Mouse (Mus musculus): Measurements from ENCODE around the gene Cse1l. TPM values are rescaled to one million over a fixed set of nuclear protein-coding genes. Genes with fewer than 3 reads are reported as not detected.

The Cse1l gene
- polyA plus RNA-seq, 1 experiment from 2014 or later, result 107 TPM

DNA sequence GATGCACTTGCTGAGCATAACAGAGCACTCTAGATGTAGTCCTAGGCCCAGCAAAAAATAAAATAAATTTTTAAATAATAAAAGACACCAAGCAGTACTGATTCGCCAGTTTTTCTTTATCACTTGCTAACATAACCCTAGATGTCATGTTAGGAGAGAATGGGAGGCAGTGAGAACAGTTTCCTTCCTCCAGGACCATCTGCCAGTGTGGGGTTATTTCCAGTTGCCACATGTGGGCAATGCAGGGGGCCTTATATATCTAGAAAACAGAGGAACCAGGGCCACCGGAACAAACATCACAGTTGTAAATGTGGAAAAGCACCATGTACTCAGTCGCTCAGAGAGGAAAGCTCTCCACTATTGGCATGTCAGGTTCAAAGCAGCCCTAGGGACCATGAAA, 71.7 kb downstream of the Cse1l start:
- no peaks in the 10 kb centered on the region for H3K36me3 ChIP-seq (ENCODE audit: control insufficient read depth, insufficient read depth)
- H3K9ac ChIP-seq (replicated peaks; ENCODE audit: low read depth, low read length), result no peak overlapping the region
- H3K4me2 ChIP-seq (ENCODE audit: low read length), result no peak overlapping the region
- H3K9me3 ChIP-seq (ENCODE audit: control insufficient read depth, low read length), result no peaks in the 10 kb centered on the region
- no peak overlapping the region for H3K4me3 ChIP-seq (replicated peaks; ENCODE audit: low read length)
- H3K27ac ChIP-seq (ENCODE audit: low read length), result no peak overlapping the region
- ATAC-seq, result no peak
- H3K27me3 ChIP-seq (replicated peaks; ENCODE audit: control insufficient read depth, insufficient read depth, low read length), result no peaks in the 10 kb centered on the region
- H3K4me1 ChIP-seq (replicated peaks; ENCODE audit: control insufficient read depth, insufficient read depth, low read length), result peaks cover 11% of the 10 kb centered on the region
- 84% methylated on average over 3 of the region's 3 CpGs for WGBS

DNA sequence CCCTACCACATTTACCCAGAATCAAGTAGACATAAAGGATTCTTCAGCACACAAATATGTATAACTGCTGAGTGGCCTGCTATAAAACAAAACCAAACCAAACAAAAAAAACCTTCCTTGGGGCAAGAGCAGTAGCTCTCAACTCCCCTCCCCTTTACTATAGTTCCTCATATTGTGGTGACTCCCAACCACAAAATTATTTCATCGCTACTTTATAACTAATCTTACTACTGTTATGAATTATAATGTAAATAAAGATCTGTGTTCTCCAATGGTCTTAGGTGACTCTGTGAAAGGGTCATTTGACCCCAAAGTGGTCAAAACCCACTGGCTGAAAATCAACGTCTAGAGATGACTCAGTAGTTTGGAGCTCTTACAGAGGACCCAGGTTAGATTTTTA, 74.3 kb downstream of the Cse1l start:
- no peaks in the 10 kb centered on the region for H3K27me3 ChIP-seq (replicated peaks; ENCODE audit: control insufficient read depth, insufficient read depth, low read length)
- H3K36me3 ChIP-seq (ENCODE audit: control insufficient read depth, insufficient read depth), result no peaks in the 10 kb centered on the region
- H3K9ac ChIP-seq (replicated peaks; ENCODE audit: low read depth, low read length), result no peak overlapping the region
- no peak overlapping the region for H3K27ac ChIP-seq (ENCODE audit: low read length)
- H3K4me1 ChIP-seq (replicated peaks; ENCODE audit: control insufficient read depth, insufficient read depth, low read length), result peaks cover 7% of the 10 kb centered on the region
- H3K4me2 ChIP-seq (ENCODE audit: low read length), result no peak overlapping the region
- H3K4me3 ChIP-seq (replicated peaks; ENCODE audit: low read length), result no peak overlapping the region
- 92% methylated on average over 2 of the region's 2 CpGs for WGBS
- ATAC-seq, result no peak
- H3K9me3 ChIP-seq (ENCODE audit: control insufficient read depth, low read length), result no peaks in the 10 kb centered on the region

DNA sequence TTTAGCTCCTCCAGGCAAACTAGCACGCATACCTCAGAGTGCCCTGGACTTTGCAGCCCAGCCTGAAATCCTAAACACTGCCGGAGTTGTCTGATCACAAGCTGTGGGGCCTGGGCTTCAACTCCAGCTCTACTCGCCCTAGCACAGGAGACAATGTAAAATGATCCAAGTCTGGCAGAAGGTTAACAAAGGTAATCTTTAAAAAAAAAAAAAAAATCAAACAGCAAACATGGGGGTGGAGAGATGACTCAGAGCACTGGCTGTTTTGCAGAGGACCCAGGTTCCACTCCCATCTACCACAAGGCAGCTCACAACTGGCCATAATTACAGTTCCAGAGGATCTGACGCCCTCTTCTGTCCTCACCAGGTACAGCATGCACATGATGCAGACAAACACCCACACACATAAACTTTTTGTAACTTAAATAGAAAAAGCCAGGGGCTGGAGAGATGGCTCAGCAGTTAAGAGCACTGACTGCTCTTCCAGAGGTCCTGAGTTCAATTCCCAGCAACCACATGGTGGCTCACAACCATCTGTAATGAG, 77.6 kb downstream of the Cse1l start:
- no peak overlapping the region for H3K4me3 ChIP-seq (replicated peaks; ENCODE audit: low read length)
- WGBS, result 83% methylated on average over 4 of the region's 4 CpGs
- no peak overlapping the region for H3K27ac ChIP-seq (ENCODE audit: low read length)
- no peaks in the 10 kb centered on the region for H3K27me3 ChIP-seq (replicated peaks; ENCODE audit: control insufficient read depth, insufficient read depth, low read length)
- H3K4me2 ChIP-seq (ENCODE audit: low read length), result no peak overlapping the region
- H3K4me1 ChIP-seq (replicated peaks; ENCODE audit: control insufficient read depth, insufficient read depth, low read length), result no peaks in the 10 kb centered on the region
- ATAC-seq, result no peak
- no peaks in the 10 kb centered on the region for H3K9me3 ChIP-seq (ENCODE audit: control insufficient read depth, low read length)
- H3K36me3 ChIP-seq (ENCODE audit: control insufficient read depth, insufficient read depth), result no peaks in the 10 kb centered on the region
- no peak overlapping the region for H3K9ac ChIP-seq (replicated peaks; ENCODE audit: low read depth, low read length)

DNA sequence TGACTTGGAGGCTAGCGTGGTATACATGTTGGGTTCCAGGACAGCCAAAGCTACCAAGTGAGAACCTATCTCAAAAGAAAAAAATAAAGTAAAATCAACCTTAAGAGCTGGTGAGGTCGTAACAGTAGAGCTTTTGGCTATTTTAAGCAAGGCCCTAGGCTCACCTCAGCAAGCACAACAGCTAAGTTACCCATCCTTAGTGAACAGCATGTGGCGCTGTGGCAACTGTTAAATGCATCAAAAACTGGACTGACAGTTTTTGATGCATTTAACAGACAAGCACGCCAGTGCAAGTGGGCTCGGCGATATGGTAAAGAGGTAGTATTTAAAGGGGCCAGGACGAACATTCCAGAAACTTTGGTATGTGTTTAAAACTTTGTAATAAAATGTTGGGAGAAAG, 85.0 kb downstream of the Cse1l start:
- no peak for ATAC-seq
- no peak overlapping the region for H3K4me3 ChIP-seq (replicated peaks; ENCODE audit: low read length)
- no peaks in the 10 kb centered on the region for H3K9me3 ChIP-seq (ENCODE audit: control insufficient read depth, low read length)
- H3K4me2 ChIP-seq (ENCODE audit: low read length), result no peak overlapping the region
- H3K36me3 ChIP-seq (ENCODE audit: control insufficient read depth, insufficient read depth), result no peaks in the 10 kb centered on the region
- 83% methylated on average over 7 of the region's 7 CpGs for WGBS
- peaks cover 26% of the 10 kb centered on the region for H3K4me1 ChIP-seq (replicated peaks; ENCODE audit: control insufficient read depth, insufficient read depth, low read length)
- H3K27me3 ChIP-seq (replicated peaks; ENCODE audit: control insufficient read depth, insufficient read depth, low read length), result no peaks in the 10 kb centered on the region
- H3K9ac ChIP-seq (replicated peaks; ENCODE audit: low read depth, low read length), result no peak overlapping the region
- no peak overlapping the region for H3K27ac ChIP-seq (ENCODE audit: low read length)

DNA sequence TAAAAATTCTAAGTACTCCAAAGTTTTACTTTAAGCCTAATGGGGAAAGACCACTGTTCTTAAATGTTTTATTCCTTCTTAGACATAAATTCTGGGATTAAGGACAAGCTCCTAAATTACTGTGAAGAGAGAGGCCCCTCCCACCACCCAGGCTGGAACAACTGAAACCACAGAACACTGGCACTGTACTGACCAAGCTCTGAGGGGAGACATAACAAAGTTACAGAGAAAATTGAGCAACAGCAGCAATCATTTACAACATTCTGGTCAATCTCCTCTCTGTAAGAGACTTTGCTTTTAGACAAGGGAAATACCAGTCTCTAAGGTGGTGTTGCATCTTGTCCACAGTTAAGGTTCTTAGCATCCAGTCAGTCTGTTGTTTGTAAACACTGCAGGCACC, 86.1 kb downstream of the Cse1l start:
- H3K27ac ChIP-seq (ENCODE audit: low read length), result no peak overlapping the region
- no peaks in the 10 kb centered on the region for H3K9me3 ChIP-seq (ENCODE audit: control insufficient read depth, low read length)
- H3K27me3 ChIP-seq (replicated peaks; ENCODE audit: control insufficient read depth, insufficient read depth, low read length), result no peaks in the 10 kb centered on the region
- no peak overlapping the region for H3K4me2 ChIP-seq (ENCODE audit: low read length)
- H3K36me3 ChIP-seq (ENCODE audit: control insufficient read depth, insufficient read depth), result no peaks in the 10 kb centered on the region
- no peak overlapping the region for H3K4me3 ChIP-seq (replicated peaks; ENCODE audit: low read length)
- H3K9ac ChIP-seq (replicated peaks; ENCODE audit: low read depth, low read length), result no peak overlapping the region
- H3K4me1 ChIP-seq (replicated peaks; ENCODE audit: control insufficient read depth, insufficient read depth, low read length), result peaks cover 29% of the 10 kb centered on the region
- no peak for ATAC-seq

DNA sequence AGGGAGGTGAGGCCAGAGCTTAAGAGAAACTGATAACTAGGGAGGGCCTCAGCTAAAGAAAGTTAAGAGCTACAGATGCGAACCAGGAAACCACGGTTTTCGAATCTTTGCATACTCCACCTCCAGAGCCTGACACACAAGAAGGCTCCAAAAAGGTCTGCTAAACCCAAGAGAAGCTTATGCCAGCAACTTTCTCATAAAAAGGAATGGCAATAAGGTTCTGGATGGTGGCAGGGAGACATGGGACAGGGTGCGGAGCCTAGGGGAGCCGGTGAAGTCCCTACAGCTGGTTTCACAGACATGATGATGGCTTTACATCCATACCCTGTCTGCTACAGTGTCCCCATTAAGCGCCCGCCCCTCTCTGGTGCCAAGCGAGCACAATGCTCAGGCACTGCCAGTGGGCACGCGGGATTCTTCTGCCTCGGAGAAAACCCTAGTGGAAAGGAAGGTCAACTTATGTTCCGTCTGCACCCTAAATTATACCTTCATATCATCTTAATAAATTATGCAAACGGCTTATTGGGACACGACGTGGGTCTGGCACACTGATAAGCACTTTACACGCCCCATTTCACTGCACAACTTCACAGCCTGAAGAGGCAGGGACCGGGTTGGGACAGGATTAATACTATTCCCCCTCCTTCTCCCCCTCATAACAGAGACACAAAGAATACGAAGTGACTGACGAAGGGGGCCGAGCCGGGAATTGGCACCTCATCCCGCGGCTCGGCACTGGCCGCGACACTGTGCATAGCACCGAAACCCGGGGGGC, 89.4 kb downstream of the Cse1l start:
- Histone ChIP-seq H3K4me2 (ENCODE audit: low read length) (peak overlapping the region; percentile 86), H3K4me3 (replicated peaks; ENCODE audit: low read length) (peak overlapping the region; percentile 87), H3K36me3 (ENCODE audit: control insufficient read depth, insufficient read depth) (no peaks in the 10 kb centered on the region), H3K9me3 (ENCODE audit: control insufficient read depth, low read length) (no peaks in the 10 kb centered on the region), H3K27me3 (replicated peaks; ENCODE audit: control insufficient read depth, insufficient read depth, low read length) (no peaks in the 10 kb centered on the region), H3K4me1 (replicated peaks; ENCODE audit: control insufficient read depth, insufficient read depth, low read length) (peaks cover 29% of the 10 kb centered on the region), H3K9ac (replicated peaks; ENCODE audit: low read depth, low read length) (peak overlapping the region; percentile 93), H3K27ac (ENCODE audit: low read length) (peak overlapping the region; percentile 98)
- WGBS, result 3% methylated on average over 28 of the region's 28 CpGs
- ATAC-seq, result no peak; the same call in 1 of the 2 replicates

Other genes with a start within 250 kb of the Cse1l start
- 38.5 and 40.5 TPM in 2 replicates for gene Prex1, start 192.2 kb upstream of the Cse1l start, polyA plus RNA-seq (2015; fragmentation: Nextera tagmentation; extraction: Ambion mirVana)
- 8.7 and 9.0 TPM in 2 replicates for gene Trp53rkb, start 113.5 kb upstream of the Cse1l start, polyA plus RNA-seq (2015; fragmentation: Nextera tagmentation; extraction: Ambion mirVana)
- 3.2 and 3.4 TPM in 2 replicates for gene Arfgef2, start 100.5 kb upstream of the Cse1l start, polyA plus RNA-seq (2015; fragmentation: Nextera tagmentation; extraction: Ambion mirVana)
- gene Stau1, start 90.3 kb downstream of the Cse1l start, polyA plus RNA-seq (2015; fragmentation: Nextera tagmentation; extraction: Ambion mirVana), result 131 and 145 TPM in 2 replicates
- gene Ddx27, start 109.2 kb downstream of the Cse1l start, polyA plus RNA-seq (2015; fragmentation: Nextera tagmentation; extraction: Ambion mirVana), result 41.0 and 45.0 TPM in 2 replicates
- 8.9 and 9.0 TPM in 2 replicates for gene Znfx1, start 157.0 kb downstream of the Cse1l start, polyA plus RNA-seq (2015; fragmentation: Nextera tagmentation; extraction: Ambion mirVana)

Measured in forebrain, embryonic 16.5 days (tissue).